Mouse (Mus musculus) gastrocnemius, postnatal 25 days (tissue): ENCODE data around the gene Flna. TPM values are rescaled to one million over a fixed set of nuclear protein-coding genes. Genes with fewer than 3 reads are reported as not detected.
A peak's percentile ranks its signal among the peaks of the same experiment; 100 is the strongest.

Source experiments
- DNase-seq: peaks from one replicate; pipeline ENCODE4 v3.0.0; 2022
- long read RNA-seq, 2 experiments: library from polyadenylated mRNA; stranded (forward); transcript quantifications; one replicate each; pipeline ENCODE4 v2.0.0; 2021
- total RNA-seq, 2 experiments: library from RNA; stranded (reverse); gene quantifications; 1 replicate in 1 of 2; 2 replicates in 1 of 2; pipeline ENCODE4 v1.2.3; 2021

The Flna gene
- total RNA-seq = 10 to 100 TPM; 47.7 to 64.7 TPM
- long read RNA-seq, experiment 1, partial matches to known transcripts = 4 of 11 reads
- long read RNA-seq, experiment 1, other reads (novel, unspliced or antisense) = 7 of 11 reads
- long read RNA-seq, experiment 2, full-length matches to known transcripts = 2 of 17 reads
- long read RNA-seq, experiment 2, partial matches to known transcripts = 14 of 17 reads
- long read RNA-seq, experiment 2, other reads (novel, unspliced or antisense) = 1 of 17 reads

GRCm38 (mm10) chrX:74249615-74250014, at the start of gene Flna:
Gene Flna (minus strand): TSS chrX:74249820.
- DNase-seq = peak; percentile 57

- no peak for DNase-seq
Measured at GRCm38 (mm10) chrX:74298348-74298747, 48.7 kb upstream of the Flna start.

- DNase-seq = peak; percentile 93
Measured at GRCm38 (mm10) chrX:74296538-74297448, 47.2 kb upstream of the Flna start, which contains the start of gene Atp6ap1. Gene Atp6ap1 (plus strand): TSS chrX:74297097.

- no peak for DNase-seq
Measured at GRCm38 (mm10) chrX:74293431-74293830, 43.8 kb upstream of the Flna start.

- DNase-seq = no peak
Measured at GRCm38 (mm10) chrX:74283092-74283437, 33.4 kb upstream of the Flna start.

GRCm38 (mm10) chrX:74282395-74283091, 32.9 kb upstream of the Flna start:
- DNase-seq = peak; percentile 84

- peak; percentile 90 for DNase-seq
Measured at GRCm38 (mm10) chrX:74281732-74282394, 32.2 kb upstream of the Flna start, which contains the start of the genes Taz and Dnase1l1. Gene Taz (plus strand): TSS chrX:74281912. Gene Dnase1l1 (minus strand): TSS chrX:74282337.

- no peak for DNase-seq
Measured at GRCm38 (mm10) chrX:74281041-74281731, 31.6 kb upstream of the Flna start.

GRCm38 (mm10) chrX:74277916-74278315, 28.3 kb upstream of the Flna start:
- DNase-seq = no peak

GRCm38 (mm10) chrX:74273422-74274322, 24.1 kb upstream of the Flna start:
- no peak for DNase-seq

- no peak for DNase-seq
Measured at GRCm38 (mm10) chrX:74270902-74271551, 21.4 kb upstream of the Flna start.

GRCm38 (mm10) chrX:74270062-74270901, 20.7 kb upstream of the Flna start, which contains the start of gene Rpl10:
Gene Rpl10 (plus strand): TSS chrX:74270812.
- peak; percentile 92 for DNase-seq

- DNase-seq = no peak
Measured at GRCm38 (mm10) chrX:74269736-74270061, 20.1 kb upstream of the Flna start.

GRCm38 (mm10) chrX:74257746-74258145, 8.1 kb upstream of the Flna start:
- DNase-seq = no peak

- DNase-seq = no peak
Measured at GRCm38 (mm10) chrX:74254888-74255565, 5.4 kb upstream of the Flna start.

GRCm38 (mm10) chrX:74254153-74254887, 4.7 kb upstream of the Flna start, which contains the start of gene Emd:
Gene Emd (plus strand): TSS chrX:74254687.
- DNase-seq = peak; percentile 90

GRCm38 (mm10) chrX:74248651-74249050, 969 bp downstream of the Flna start:
- DNase-seq = no peak
